Mouse (Mus musculus) Patski (cell line): ENCODE data around the gene Clasrp. TPM values are rescaled to one million over a fixed set of nuclear protein-coding genes. Genes with fewer than 3 reads are reported as not detected.
A peak's percentile ranks its signal among the peaks of the same experiment; 100 is the strongest.
"Not testable (repeated sequence)": the region's sequence is repeated elsewhere in the genome, so short reads cannot be mapped to it uniquely, and the experiment has no call there.

Source experiments
- ATAC-seq: fragments of 100-300 bp; one replicate; pipeline ENCODE4 v1.8.0; 2021
- CTCF ChIA-PET: fragments of 350-600 bp; sonication (Branson Sonifier 250); formaldehyde crosslinking; loops from one replicate; lab custom pipeline; 2022; ENCODE audit warnings: inconsistent platforms; lab: Charles Lee
- POLR2A ChIA-PET: fragments of 350-600 bp; sonication (Branson Sonifier 250); formaldehyde crosslinking; loops from one replicate; lab custom pipeline; 2022; ENCODE audit warnings: antibody characterized with exemption, inconsistent platforms; lab: Charles Lee
- DNase-seq: peaks from one replicate; pipeline ENCODE4 v3.0.0-alpha.2; 2011; ENCODE audit warnings: low read depth, low spot score
- H3K27me3 ChIP-seq: fragments of 371-371 bp; one replicate; pipeline ENCODE4 v1.5.1; 2021
- CTCF ChIP-seq: fragments of 100-300 bp; IDR thresholded peaks from one replicate; pipeline ENCODE4 v1.5.1; 2021
- in situ Hi-C: fragments of 300-500 bp; cut with MboI; formaldehyde crosslinking; loops from 3 replicates; pipeline ENCODE4 v1.11.1; 2018; ENCODE audit warnings: low pct_unique_long_range_greater_than_20kb, mixed read lengths
- polyA plus RNA-seq: library from polyadenylated mRNA; unstranded; gene quantifications from one replicate; pipeline ENCODE4 v1.2.3, GENCODE M21; 2021

Clasrp gene
- polyA plus RNA-seq, 1 experiment from 2014 or later, result 50.7 TPM

GRCm38 (mm10) chr7:19609641-19610332, 5.5 kb upstream of the Clasrp start:
- in situ Hi-C loops, result no loop called here

GRCm38 (mm10) chr7:19607291-19607690, 3.0 kb upstream of the Clasrp start:
- ChIA-PET CTCF (no interaction called here), POLR2A (no interaction called here)
- no peaks in the 10 kb centered on the region for H3K27me3 ChIP-seq
- no peak for TF ChIP-seq CTCF
- in situ Hi-C loops, result no loop called here
- DNase-seq, result no peak
- no peak for ATAC-seq

More at GRCm38 (mm10) chr7:19609641-19610332, 5.5 kb upstream of the Clasrp start:
- ChIA-PET CTCF (interaction anchor here (1.0 to 1.2 kb wide), 2 partner anchors 9 to 136 kb away, joined by 3 to 7 read pairs; no protein-coding TSS in a partner anchor), POLR2A (interaction anchor here (0.7 kb wide), 1 partner anchor 18 kb away, joined by 4 read pairs; no protein-coding TSS in a partner anchor)
- no peaks in the 10 kb centered on the region for H3K27me3 ChIP-seq
- DNase-seq (peak; percentile 50), ATAC-seq (peak; percentile 46)
- no peak for TF ChIP-seq CTCF

- in situ Hi-C loops, POLR2A ChIA-PET, ATAC-seq, DNase-seq, H3K27me3 ChIP-seq: not testable (repeated sequence)
- CTCF ChIA-PET, result interaction anchor here (1.0 to 1.4 kb wide), 3 partner anchors 14 to 143 kb away, joined by 3 to 5 read pairs (median 4); no protein-coding TSS in a partner anchor
Measured at GRCm38 (mm10) chr7:19604606-19605214, 424 bp upstream of the Clasrp start.

DNA sequence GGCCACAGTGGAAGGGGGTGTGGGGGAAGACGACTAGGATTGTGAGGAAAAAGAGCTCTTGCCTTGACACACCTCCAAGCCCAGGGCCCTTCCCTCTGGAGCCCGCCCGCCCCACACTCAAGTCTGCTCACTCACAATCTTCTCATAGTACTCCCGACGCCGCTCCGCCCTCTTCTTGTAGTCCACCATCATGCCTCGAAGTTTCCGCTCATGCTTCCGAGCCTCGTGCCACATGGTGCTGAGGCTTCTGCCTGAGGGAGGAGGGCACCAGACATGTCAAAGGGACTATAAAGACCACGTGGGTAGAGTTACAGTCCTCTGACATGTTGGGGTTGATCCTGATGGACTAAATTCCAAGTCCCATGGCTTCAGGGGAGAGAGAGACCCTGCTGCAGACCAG, 1.2 kb downstream of the Clasrp start:
- no peak for TF ChIP-seq CTCF
- ChIA-PET POLR2A (no interaction called here), CTCF (interaction anchor here (6.2 kb wide), 1 partner anchor 13 kb away, joined by 33 read pairs; no protein-coding TSS in a partner anchor)
- ATAC-seq (no peak), DNase-seq (no peak)
- no peaks in the 10 kb centered on the region for H3K27me3 ChIP-seq
- in situ Hi-C loops, result no loop called here

GRCm38 (mm10) chr7:19600562-19600961, 3.7 kb downstream of the Clasrp start:
- in situ Hi-C loops, result no loop called here
- POLR2A ChIA-PET, result interaction anchor here (1.6 kb wide), 1 partner anchor 16 kb away, joined by 4 read pairs; no protein-coding TSS in a partner anchor
- no peak for TF ChIP-seq CTCF
- CTCF ChIA-PET, result interaction anchor here (6.2 kb wide), 1 partner anchor 11 kb away, joined by 33 read pairs; no protein-coding TSS in a partner anchor
- H3K27me3 ChIP-seq, result no peaks in the 10 kb centered on the region
- no peak for DNase-seq
- no peak for ATAC-seq

DNA sequence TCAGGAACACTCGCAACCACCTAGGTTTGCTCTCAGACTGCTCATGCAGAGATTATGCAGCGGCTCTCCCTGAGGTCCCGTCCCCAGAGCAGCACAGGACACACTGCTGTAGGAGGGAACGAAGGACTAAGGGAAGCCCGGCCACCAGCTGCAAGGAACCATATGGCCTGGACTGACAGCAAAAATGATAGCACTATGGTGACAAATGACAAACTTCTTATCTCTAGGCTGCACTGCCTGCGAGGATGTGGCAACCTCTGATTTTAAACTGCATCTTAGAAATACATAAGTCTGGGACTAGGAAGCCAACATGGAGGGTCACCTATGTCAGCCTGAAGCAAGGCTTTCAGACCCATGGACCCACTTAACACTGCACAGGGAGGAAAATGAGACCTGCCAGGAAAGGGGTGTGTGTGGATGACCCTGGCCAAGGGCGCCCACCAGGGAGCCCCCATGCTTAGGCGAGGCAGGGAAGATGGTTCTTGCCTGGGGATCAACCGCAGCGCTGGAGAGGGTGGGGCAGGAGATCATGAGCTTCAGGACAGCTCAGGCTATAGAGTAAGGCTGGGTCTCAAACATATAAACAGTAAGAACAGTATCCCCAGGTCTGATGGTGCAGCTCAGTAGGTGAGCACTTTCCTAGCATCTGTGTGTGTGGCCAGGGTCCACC, 11.1 kb downstream of the Clasrp start:
- ChIA-PET CTCF (interaction anchor here (1.7 kb wide), 1 partner anchor 25 kb away, joined by 5 read pairs; no protein-coding TSS in a partner anchor), POLR2A (no interaction called here)
- no peaks in the 10 kb centered on the region for H3K27me3 ChIP-seq
- ATAC-seq, result no peak
- no peak for TF ChIP-seq CTCF
- no peak for DNase-seq
- in situ Hi-C loops, result no loop called here

DNA sequence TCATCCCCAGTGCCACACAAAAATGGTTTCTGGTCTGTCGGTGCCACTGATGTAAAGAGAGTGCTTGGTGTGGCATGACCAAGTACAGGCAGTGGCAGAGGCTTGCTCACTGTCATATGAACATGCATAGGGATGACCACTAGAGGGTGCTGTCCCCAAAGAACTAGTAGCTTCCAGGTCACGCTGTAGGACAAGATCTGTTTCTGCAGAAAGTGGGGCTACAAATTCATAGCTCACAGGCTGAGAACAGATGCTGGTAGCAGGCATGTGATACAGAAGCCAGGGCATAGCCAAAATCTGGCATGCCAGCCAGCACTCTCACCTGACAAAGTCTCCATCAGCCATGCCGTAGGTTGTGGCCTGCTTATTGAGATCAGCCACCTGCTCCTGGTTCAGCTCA, 14.4 kb downstream of the Clasrp start:
- CTCF ChIA-PET, result interaction anchor here (0.6 to 2.9 kb wide), 25 partner anchors 10 to 185 kb away, joined by 3 to 33 read pairs (median 5); partner anchors contain the start of genes Ckm and Clasrp
- no peak for TF ChIP-seq CTCF
- ATAC-seq, result peak; percentile 56
- in situ Hi-C loops, result no loop called here
- DNase-seq, result peak; percentile 31
- H3K27me3 ChIP-seq, result no peaks in the 10 kb centered on the region
- POLR2A ChIA-PET, result interaction anchor here (0.7 to 1.1 kb wide), 2 partner anchors 10 to 41 kb away, joined by 3 read pairs; no protein-coding TSS in a partner anchor

- ChIA-PET CTCF (interaction anchor here (0.9 to 2.9 kb wide), 19 partner anchors 10 to 184 kb away, joined by 4 to 33 read pairs (median 7); partner anchors contain the start of genes Ckm and Clasrp), POLR2A (no interaction called here)
- DNase-seq (no peak), ATAC-seq (no peak)
- no peaks in the 10 kb centered on the region for H3K27me3 ChIP-seq
- in situ Hi-C loops, result no loop called here
- TF ChIP-seq CTCF, result no peak
Measured at GRCm38 (mm10) chr7:19589207-19589606, 15.1 kb downstream of the Clasrp start.

GRCm38 (mm10) chr7:19586269-19586668, 18.0 kb downstream of the Clasrp start:
- no peak for TF ChIP-seq CTCF
- H3K27me3 ChIP-seq, result no peaks in the 10 kb centered on the region
- ChIA-PET CTCF (no interaction called here), POLR2A (no interaction called here)
- in situ Hi-C loops, result no loop called here
- ATAC-seq (no peak), DNase-seq (no peak)

DNA sequence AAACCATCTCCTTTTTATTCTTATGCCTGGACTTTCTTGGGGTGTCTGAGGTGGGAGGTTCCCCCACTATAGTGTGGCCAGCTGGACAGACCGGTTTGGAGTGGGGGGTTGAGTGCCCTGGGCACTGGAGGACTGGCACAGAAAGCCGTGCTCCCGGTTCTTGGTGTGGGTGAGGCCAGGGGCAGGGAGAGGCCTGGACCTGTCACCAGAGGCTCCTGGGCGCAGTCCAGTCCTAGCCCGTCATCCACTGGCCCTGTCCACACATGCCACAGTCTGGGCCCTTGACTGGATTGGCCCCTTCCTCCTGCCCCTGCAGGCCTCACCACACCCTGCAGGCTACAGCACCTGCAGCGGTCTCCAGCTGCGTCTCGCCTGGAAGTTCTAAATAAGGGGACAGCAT, 23.7 kb downstream of the Clasrp start:
- in situ Hi-C loops, result no loop called here
- ChIA-PET CTCF (interaction anchor here (1.2 to 3.1 kb wide), 2 partner anchors 9 to 25 kb away, joined by 3 to 22 read pairs; no protein-coding TSS in a partner anchor), POLR2A (no interaction called here)
- no peak for TF ChIP-seq CTCF
- H3K27me3 ChIP-seq, result no peaks in the 10 kb centered on the region
- ATAC-seq (no peak), DNase-seq (no peak)
